Mouse (Mus musculus): ENCODE results near the gene Mrps22. TPM values are rescaled to one million over a fixed set of nuclear protein-coding genes. Genes with fewer than 3 reads are reported as not detected.

Mrps22 gene
- polyA plus RNA-seq, 1 experiment from 2014 or later = 58.5 TPM

GRCm38 (mm10) chr9:98563137-98564126 lies 38.0 kb downstream of the Mrps22 start, which contains the start of gene Copb2:
TSS of gene Copb2 (plus strand) at chr9:98563721.
- peak within 1 kb of the TSS; percentile 86 for H3K4me3 ChIP-seq
- H3K9me3 ChIP-seq (replicated peaks) = no peaks in the 10 kb centered on the region
- H3K4me2 ChIP-seq (replicated peaks) = peak within 1 kb of the TSS; percentile 79
- peak; percentile 98 for ATAC-seq (ENCODE audit: low FRiP score)
- H3K4me1 ChIP-seq = peaks cover 12% of the 10 kb centered on the region
- no peaks in the 10 kb centered on the region for H3K27me3 ChIP-seq
- WGBS = under 1% methylated on average over 76 of the region's 76 CpGs
- peaks cover 6% of the 10 kb centered on the region; the same call in 1 of the 2 replicates for H3K36me3 ChIP-seq
- H3K27ac ChIP-seq = peak within 1 kb of the TSS; percentile 86
- H3K9ac ChIP-seq = peak within 1 kb of the TSS; percentile 91

- Histone ChIP-seq H3K9me3 (replicated peaks) (no peaks in the 10 kb centered on the region), H3K36me3 (no peaks in the 10 kb centered on the region), H3K27me3 (peaks cover 9% of the 10 kb centered on the region; the same call in 1 of the 2 replicates), H3K9ac (no peak overlapping the region), H3K4me2 (replicated peaks) (no peak overlapping the region), H3K27ac (no peak overlapping the region), H3K4me1 (no peaks in the 10 kb centered on the region), H3K4me3 (no peak overlapping the region)
- 82% methylated on average over 3 of the region's 3 CpGs for WGBS
- ATAC-seq (ENCODE audit: low FRiP score) = no peak
Observed at GRCm38 (mm10) chr9:98544042-98544441, 57.4 kb downstream of the Mrps22 start.

Other genes with a start within 250 kb of the Mrps22 start
- 53.2 and 57.8 TPM in 2 replicates for gene Rbp1, start 178.7 kb downstream of the Mrps22 start, polyA plus RNA-seq (2016; fragmentation: Nextera tagmentation; extraction: Ambion mirVana)
- 0.67 and 1.1 TPM in 2 replicates for gene Rbp2, start 115.5 kb downstream of the Mrps22 start, polyA plus RNA-seq (2016; fragmentation: Nextera tagmentation; extraction: Ambion mirVana)
- gene Copb2, start 37.9 kb downstream of the Mrps22 start, polyA plus RNA-seq (2016; fragmentation: Nextera tagmentation; extraction: Ambion mirVana) = 175 and 187 TPM in 2 replicates
- gene Prr23a1, start 240.8 kb upstream of the Mrps22 start, polyA plus RNA-seq (2016; fragmentation: Nextera tagmentation; extraction: Ambion mirVana) = not detected in 2 replicates

Data from hindbrain, embryonic 12.5 days (tissue).